28 mouse cellular contexts compared by ENCODE assay signal in the genomic region with DNA sequence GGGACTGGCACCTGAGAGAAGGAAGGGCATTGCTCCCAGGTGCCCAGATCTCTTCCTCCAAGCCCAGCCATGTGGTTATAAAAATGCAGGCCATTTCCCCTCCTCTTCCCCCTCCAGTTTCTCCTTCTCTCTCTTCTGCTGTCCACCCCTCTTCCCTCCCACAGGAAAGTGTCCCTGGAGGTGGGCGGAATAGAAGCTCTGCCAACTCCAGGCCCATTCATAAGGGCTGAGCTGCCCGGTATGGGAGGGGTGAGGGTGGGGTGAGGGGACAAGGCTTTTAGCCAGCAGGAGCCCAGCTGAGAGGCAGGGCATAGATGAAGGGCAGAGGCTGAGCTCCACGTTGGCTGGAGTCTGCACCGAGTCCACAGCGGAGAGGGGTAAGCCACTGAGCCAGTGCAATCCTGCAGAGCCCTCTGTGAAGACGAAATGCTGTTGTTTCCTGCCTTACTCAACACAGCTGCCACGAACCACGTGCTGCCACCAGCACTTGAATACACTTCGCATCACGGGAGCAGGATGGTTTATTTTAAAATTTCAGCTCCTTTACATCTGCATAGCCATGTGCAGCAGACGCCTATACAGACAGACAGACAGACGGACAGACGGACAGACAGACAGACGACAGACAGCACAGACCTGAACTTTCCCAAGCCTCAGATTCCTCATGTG. TPM values are rescaled to one million over a fixed set of nuclear protein-coding genes. Genes with fewer than 3 reads are reported as not detected.
A peak's percentile ranks its signal among the peaks of the same experiment; 100 is the strongest.
DNase-seq lines count a peak whose midpoint lies in the region; ATAC-seq lines count a peak whose summit lies in the region.
"Had no signal": no experiment of that assay in that cellular context is flagged by ENCODE, and none has a peak within 500 bp of the region (broad histone marks: within the 10 kb centered on the region; RNA-seq: fewer than 3 reads in every experiment).

No protein-coding gene starts in this region.

- no peak overlapping the region for H3K27ac ChIP-seq in hindbrain, embryonic 16.5 days (ENCODE audit: low read depth, low read length)
- H3K27ac ChIP-seq: embryonic facial prominence, embryonic 15.5 days; heart, embryonic 10.5 days; limb, embryonic 12.5 days; liver, embryonic 12.5 days; stomach, embryonic 15.5 days had no signal

- no peaks in the 10 kb centered on the region for H3K27me3 ChIP-seq in hindbrain, embryonic 16.5 days (replicated peaks; ENCODE audit: control insufficient read depth, insufficient read depth, low read length)
- H3K27me3 ChIP-seq: embryonic facial prominence, embryonic 15.5 days; liver, embryonic 12.5 days; neural tube, embryonic 13.5 days; stomach, embryonic 15.5 days had no signal

- H3K9me3 ChIP-seq in hindbrain, embryonic 16.5 days (ENCODE audit: control insufficient read depth, low read length) = no peaks in the 10 kb centered on the region
- H3K9me3 ChIP-seq: embryonic facial prominence, embryonic 15.5 days; heart, embryonic 10.5 days; limb, embryonic 12.5 days; liver, embryonic 12.5 days; midbrain, embryonic 10.5 days; neural tube, embryonic 13.5 days; stomach, embryonic 15.5 days had no signal

- peak; percentile 46 to 58 for DNase-seq in frontal cortex, postnatal 36 days (ENCODE audit: low spot score in 2 of 2)
- DNase-seq in frontal cortex, postnatal 10 days (ENCODE audit: low spot score in 2 of 2) = no peak
- peak; percentile 56 for DNase-seq in left cerebral cortex, postnatal 36 days (ENCODE audit: low spot score in 2 of 2)
- DNase-seq in left cerebral cortex, adult 11 months (ENCODE audit: low spot score) = no peak
- DNase-seq in Muller cell, postnatal 12 days (ENCODE audit: inconsistent ontology term) = peak; percentile 49
- DNase-seq in embryo, embryonic 10 days (ENCODE audit: low spot score) = no peak
- no peak for DNase-seq in gastrocnemius, postnatal 10 days
- DNase-seq: adrenal gland, adult 2 months; cerebellum, adult 18-20 months; cerebellum, postnatal 25 days; kidney, adult 11 months; lung, adult 2 months; spleen, adult 18-20 months; thymus, adult 2 months had no signal

- H3K4me2 ChIP-seq in hindbrain, embryonic 16.5 days (ENCODE audit: low read length) = no peak overlapping the region
- H3K4me2 ChIP-seq: embryonic facial prominence, embryonic 15.5 days; limb, embryonic 12.5 days; liver, embryonic 12.5 days; neural tube, embryonic 13.5 days; stomach, embryonic 15.5 days had no signal

- peak; percentile 52; the same call in 1 of the 2 replicates for ATAC-seq in hindbrain, embryonic 16.5 days
- ATAC-seq: liver, embryonic 12.5 days had no signal

- no peak overlapping the region for H3K9ac ChIP-seq in hindbrain, embryonic 16.5 days (ENCODE audit: low read depth, low read length)
- H3K9ac ChIP-seq: embryonic facial prominence, embryonic 15.5 days; limb, embryonic 12.5 days; liver, embryonic 12.5 days; neural tube, embryonic 13.5 days; stomach, embryonic 15.5 days had no signal

- intact Hi-C loops in left cerebral cortex, postnatal 36 days (cut with DNase I) = no loop called here

- H3K36me3 ChIP-seq in hindbrain, embryonic 16.5 days (ENCODE audit: control insufficient read depth, insufficient read depth, low read length) = no peaks in the 10 kb centered on the region
- H3K36me3 ChIP-seq: embryonic facial prominence, embryonic 15.5 days; heart, embryonic 10.5 days; limb, embryonic 12.5 days; liver, embryonic 12.5 days; midbrain, embryonic 10.5 days; neural tube, embryonic 13.5 days; stomach, embryonic 15.5 days had no signal

- H3K4me3 ChIP-seq in hindbrain, embryonic 16.5 days (ENCODE audit: low read length) = no peak overlapping the region
- H3K4me3 ChIP-seq: embryonic facial prominence, embryonic 15.5 days; heart, embryonic 10.5 days; limb, embryonic 12.5 days; liver, embryonic 12.5 days; midbrain, embryonic 10.5 days; neural tube, embryonic 13.5 days; stomach, embryonic 15.5 days had no signal

- peaks cover 28% of the 10 kb centered on the region for H3K4me1 ChIP-seq in hindbrain, embryonic 16.5 days (ENCODE audit: control insufficient read depth, insufficient read depth, low read depth, low read length)
- H3K4me1 ChIP-seq: limb, embryonic 12.5 days; liver, embryonic 12.5 days; stomach, embryonic 15.5 days had no signal

- 62% methylated on average over 14 of the region's 14 CpGs for WGBS in hindbrain, embryonic 16.5 days

RNA-seq across cellular contexts. Expression of gene Kcnk15, which starts 23.5 kb away (rescaled TPM):
- total RNA-seq in left cerebral cortex, postnatal 36 days (2021) = under 1 TPM in 1 of 2 experiments, not detected in 1; 0.54 TPM
- polyA plus RNA-seq in hindbrain, embryonic 16.5 days (2015; fragmentation: Nextera tagmentation; extraction: Ambion mirVana) = 0.24 and 0.30 TPM in 2 replicates
- not detected for total RNA-seq in gastrocnemius, postnatal 10 days (2021)
- total RNA-seq: adrenal gland, adult 2 months; gastrocnemius, postnatal 4 days had no signal
- polyA plus RNA-seq: C2C12; embryonic facial prominence, embryonic 15.5 days; heart, embryonic 10.5 days; heart, postnatal 0 days; kidney, embryonic 16.5 days; large intestine, adult 2 months; limb, embryonic 12.5 days; liver, embryonic 12.5 days; lung, adult 2 months; midbrain, embryonic 10.5 days; neural tube, embryonic 13.5 days; stomach, embryonic 15.5 days; thymus, adult 2 months had no signal

RNA-seq across cellular contexts. Expression of gene Rims4, which starts 41.5 kb away (rescaled TPM):
- 10 to 100 TPM; 86.6 to 94.5 TPM for total RNA-seq in left cerebral cortex, postnatal 36 days (2021)
- 7.9 and 16.6 TPM in 2 replicates for polyA plus RNA-seq in hindbrain, embryonic 16.5 days (2015; fragmentation: Nextera tagmentation; extraction: Ambion mirVana)
- under 1 TPM; 0.90 to 0.96 TPM for total RNA-seq in gastrocnemius, postnatal 10 days (2021)
- polyA plus RNA-seq: C2C12 had no signal

RNA-seq across cellular contexts. Expression of gene Ccn5, which starts 56.3 kb away (rescaled TPM):
- under 1 TPM; 0.17 to 0.23 TPM for total RNA-seq in left cerebral cortex, postnatal 36 days (2021)
- 0.20 and 0.31 TPM in 2 replicates for polyA plus RNA-seq in hindbrain, embryonic 16.5 days (2015; fragmentation: Nextera tagmentation; extraction: Ambion mirVana)
- 1 to 10 TPM in 1 of 2 experiments, under 1 TPM in 1; 0.40 to 1.9 TPM for total RNA-seq in gastrocnemius, postnatal 10 days (2021)
- total RNA-seq: layer of hippocampus, postnatal 14 days had no signal
- polyA plus RNA-seq: stomach, embryonic 15.5 days had no signal

Comparison
In these comparisons a context has a peak if more than half of its experiments do, and no peak if none do; other contexts are left out.
1. DNase-seq: peak in frontal cortex, postnatal 36 days (2 of 2), left cerebral cortex, postnatal 36 days (2 of 2) and Muller cell, postnatal 12 days (single experiment); none in frontal cortex, postnatal 10 days (0 of 2), left cerebral cortex, adult 11 months (single experiment), embryo, embryonic 10 days (single experiment) and gastrocnemius, postnatal 10 days (single experiment).
2. RNA of gene Rims4, which starts 41.5 kb away (total RNA-seq): 86.6 to 94.5 TPM in left cerebral cortex, postnatal 36 days; 0.90 to 0.96 TPM in gastrocnemius, postnatal 10 days; every median in the first group is over 10 times any median in the second.